Mouse (Mus musculus) cerebellum, adult 2 months (tissue): ENCODE measurements around the gene Arhgap32.

Experiments used
- CTCF ChIP-seq: fragments of 200-500 bp; IDR thresholded peaks from 2 replicates; pipeline ENCODE4 v1.5.1; 2011; ENCODE audit warnings: low read depth, mild to moderate bottlenecking, control low read depth, low read length, moderate library complexity, borderline replicate concordance; ENCODE audit not compliant: insufficient read depth
- POLR2A ChIP-seq: fragments of 200-500 bp; IDR thresholded peaks from 2 replicates; pipeline ENCODE4 v1.6.1; 2011; ENCODE audit warnings: low read length, control low read depth, borderline replicate concordance; ENCODE audit not compliant: insufficient read depth

- TF ChIP-seq CTCF: no peak
- TF ChIP-seq POLR2A: no peak
Observed at GRCm38 (mm10) chr9:32139641-32140040, 23.7 kb downstream of the Arhgap32 start.
